Mouse (Mus musculus) kidney, embryonic 15.5 days (tissue): ENCODE results near the gene Hist1h1a. TPM values are rescaled to one million over a fixed set of nuclear protein-coding genes. Genes with fewer than 3 reads are reported as not detected.

Source experiments
- ATAC-seq: fragments of 200-750 bp; cut with Nextera tagmentation; replicated peaks from 2 replicates; pipeline ENCODE4 v1.8.0; 2017; ENCODE audit warnings: moderate TSS enrichment; ENCODE audit not compliant: low FRiP score
- H3K27ac ChIP-seq: fragments of 300-500 bp; sonication (generic); 2 replicates; pipeline ENCODE4 v1.5.1; 2015; ENCODE audit warnings: mild to moderate bottlenecking, inconsistent platforms
- H3K27me3 ChIP-seq: fragments of 300-500 bp; sonication (generic); 2 replicates; pipeline ENCODE4 v1.6.1; 2015; ENCODE audit warnings: inconsistent platforms
- H3K36me3 ChIP-seq: fragments of 300-500 bp; sonication (generic); 2 replicates; pipeline ENCODE4 v1.6.1; 2015; ENCODE audit warnings: inconsistent platforms
- H3K4me1 ChIP-seq: fragments of 300-500 bp; sonication (generic); 2 replicates; pipeline ENCODE4 v1.6.1; 2015; ENCODE audit warnings: inconsistent platforms
- H3K4me2 ChIP-seq: fragments of 300-500 bp; sonication (generic); 2 replicates; pipeline ENCODE4 v1.6.1; 2015; ENCODE audit warnings: moderate library complexity, mild to moderate bottlenecking, inconsistent platforms
- H3K4me3 ChIP-seq: fragments of 300-500 bp; sonication (generic); replicated peaks from 2 replicates; pipeline ENCODE4 v1.5.1; 2015; ENCODE audit warnings: mild to moderate bottlenecking, inconsistent platforms
- H3K9ac ChIP-seq: fragments of 300-500 bp; sonication (generic); 2 replicates; pipeline ENCODE4 v1.6.1; 2015; ENCODE audit warnings: mild to moderate bottlenecking, inconsistent platforms
- H3K9me3 ChIP-seq: fragments of 300-500 bp; sonication (generic); replicated peaks from 2 replicates; pipeline ENCODE4 v1.6.1; 2016; ENCODE audit warnings: inconsistent platforms
- WGBS: fragments of 180-500 bp; shearing (Covaris S2); methylation state at CpG from one replicate; pipeline ENCODE4 v1.1.7; 2015; ENCODE audit warnings: mixed read lengths; 5-methylcytosine and 5-hydroxymethylcytosine counted together
- microRNA-seq: library from miRNA; unstranded; fragments of <30 nt; microRNA quantifications from one replicate; pipeline ENCODE4, GENCODE M21; 2016
- polyA plus RNA-seq: library from polyadenylated mRNA; unstranded; fragments of >200 nt; fragmentation: Nextera tagmentation; extraction: Ambion mirVana; gene quantifications from 2 replicates; pipeline ENCODE4 v1.2.1, GENCODE M21; 2015

The Hist1h1a gene
- polyA plus RNA-seq, 1 experiment from 2014 or later, result 3.1 TPM

DNA sequence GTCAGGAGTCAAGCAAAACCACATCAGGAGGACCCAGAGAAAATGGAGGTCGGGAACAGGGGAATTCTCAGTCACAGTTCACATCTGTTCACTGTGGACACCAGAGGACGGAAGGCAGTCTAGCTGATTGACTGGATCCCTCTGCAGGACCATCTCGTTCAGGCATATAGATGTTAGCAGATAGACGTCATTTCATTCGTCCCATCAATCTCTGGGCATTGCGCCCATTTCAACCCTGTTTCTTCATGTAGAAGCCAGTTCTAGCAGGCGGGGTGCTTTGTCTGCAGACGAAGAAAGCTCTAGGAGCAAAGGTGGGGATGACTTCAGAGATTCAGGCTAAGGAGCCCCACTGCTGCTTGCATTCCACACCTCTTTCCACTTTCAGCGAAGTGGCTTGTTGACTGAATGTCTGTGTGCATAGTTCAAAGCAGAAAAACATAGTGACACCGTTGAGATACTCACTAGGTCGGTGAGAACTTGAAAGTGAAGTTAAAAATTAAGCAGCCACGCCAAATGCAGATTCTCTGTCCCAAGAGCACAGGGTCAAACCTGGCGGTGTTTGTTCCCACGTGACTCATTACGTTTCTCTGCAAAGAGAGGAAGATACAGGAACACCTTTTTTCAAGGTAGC is 43.1 kb downstream of the Hist1h1a start, which contains the start of gene Slc17a2:
Gene Slc17a2, plus strand, starts transcription at position 572 of the 631 bp plus-strand sequence.
- no peak for ATAC-seq
- Histone ChIP-seq H3K9ac (no peak within 1 kb of the TSS), H3K36me3 (no peaks in the 10 kb centered on the region), H3K9me3 (no peaks in the 10 kb centered on the region), H3K27ac (no peak within 1 kb of the TSS), H3K4me1 (no peaks in the 10 kb centered on the region), H3K27me3 (no peaks in the 10 kb centered on the region), H3K4me3 (no peak within 1 kb of the TSS), H3K4me2 (no peak within 1 kb of the TSS)
- 78% methylated on average over 15 of the region's 15 CpGs for WGBS

Small RNAs within 50 kb of the gene (microRNA-seq; reads per million reads assigned to microRNA genes)
- not detected for gene Gm44314
- gene Gm44484, result not detected

Other genes with a start within 250 kb of the Hist1h1a start
- 7.5 and 7.8 TPM in 2 replicates for gene Hist1h4h, start 232.6 kb upstream of the Hist1h1a start, polyA plus RNA-seq
- gene Hist1h2af, start 229.8 kb upstream of the Hist1h1a start, polyA plus RNA-seq, result 3.3 and 7.3 TPM in 2 replicates
- gene Hist1h3g, start 228.2 kb upstream of the Hist1h1a start, polyA plus RNA-seq, result 6.6 and 6.9 TPM in 2 replicates
- 0.91 and 1.1 TPM in 2 replicates for gene Hist1h2bh, start 220.3 kb upstream of the Hist1h1a start, polyA plus RNA-seq
- 0.86 and 1.3 TPM in 2 replicates for gene Hist1h3f, start 219.6 kb upstream of the Hist1h1a start, polyA plus RNA-seq
- 0.96 and 1.3 TPM in 2 replicates for gene Hist1h4f, start 212.0 kb upstream of the Hist1h1a start, polyA plus RNA-seq
- 0.66 and 0.67 TPM in 2 replicates for gene Hist1h1d, start 210.4 kb upstream of the Hist1h1a start, polyA plus RNA-seq
- 6.5 and 6.7 TPM in 2 replicates for gene Hist1h3e, start 201.3 kb upstream of the Hist1h1a start, polyA plus RNA-seq
- gene Hist1h2ae, start 192.4 kb upstream of the Hist1h1a start, polyA plus RNA-seq, result 84.7 and 118 TPM in 2 replicates
- gene Hist1h2bg, start 192.3 kb upstream of the Hist1h1a start, polyA plus RNA-seq, result 10.6 and 10.9 TPM in 2 replicates
- 6.0 and 6.9 TPM in 2 replicates for gene Hist1h2bf, start 189.5 kb upstream of the Hist1h1a start, polyA plus RNA-seq
- 3.6 TPM in 2 replicates for gene Hist1h2ad, start 189.3 kb upstream of the Hist1h1a start, polyA plus RNA-seq
- 6.5 and 7.5 TPM in 2 replicates for gene Hist1h3d, start 187.9 kb upstream of the Hist1h1a start, polyA plus RNA-seq
- 123 and 142 TPM in 2 replicates for gene Hist1h4d, start 182.1 kb upstream of the Hist1h1a start, polyA plus RNA-seq
- 3.1 and 3.7 TPM in 2 replicates for gene Hist1h2be, start 142.5 kb upstream of the Hist1h1a start, polyA plus RNA-seq
- 19.7 and 21.1 TPM in 2 replicates for gene Hist1h1e, start 141.1 kb upstream of the Hist1h1a start, polyA plus RNA-seq
- gene Hist1h2ac, start 79.7 kb upstream of the Hist1h1a start, polyA plus RNA-seq, result 1.3 and 1.5 TPM in 2 replicates
- 65.3 and 71.8 TPM in 2 replicates for gene Hist1h2bc, start 79.5 kb upstream of the Hist1h1a start, polyA plus RNA-seq
- gene Hist1h1t, start 67.9 kb upstream of the Hist1h1a start, polyA plus RNA-seq, result 0.31 TPM in 1 of 2 replicates, not detected in the other
- gene Hist1h4c, start 65.2 kb upstream of the Hist1h1a start, polyA plus RNA-seq, result 7.5 and 8.5 TPM in 2 replicates
- 6.4 and 7.7 TPM in 2 replicates for gene Hfe, start 52.8 kb upstream of the Hist1h1a start, polyA plus RNA-seq
- 24.1 and 27.2 TPM in 2 replicates for gene Hist1h1c, start 24.9 kb upstream of the Hist1h1a start, polyA plus RNA-seq
- 12.6 and 13.5 TPM in 2 replicates for gene Hist1h3c, start 18.1 kb upstream of the Hist1h1a start, polyA plus RNA-seq
- gene Hist1h2bb, start 16.9 kb upstream of the Hist1h1a start, polyA plus RNA-seq, result 3.8 and 4.5 TPM in 2 replicates
- gene Hist1h2ab, start 12.5 kb upstream of the Hist1h1a start, polyA plus RNA-seq, result 39.2 and 44.8 TPM in 2 replicates
- gene Hist1h3b, start 11.4 kb upstream of the Hist1h1a start, polyA plus RNA-seq, result 10.8 and 11.3 TPM in 2 replicates
- 5.4 and 6.4 TPM in 2 replicates for gene Hist1h4b, start 6.7 kb upstream of the Hist1h1a start, polyA plus RNA-seq
- gene Hist1h4a, start 2.4 kb upstream of the Hist1h1a start, polyA plus RNA-seq, result 0.35 TPM in 1 of 2 replicates, not detected in the other
- 8.0 and 9.4 TPM in 2 replicates for gene Hist1h3a, start 1.3 kb upstream of the Hist1h1a start, polyA plus RNA-seq
- not detected in 2 replicates for gene Trim38, start 6.2 kb downstream of the Hist1h1a start, polyA plus RNA-seq
- gene Slc17a2, start 43.3 kb downstream of the Hist1h1a start, polyA plus RNA-seq, result 0.10 and 0.12 TPM in 2 replicates
- gene Slc17a3, start 75.8 kb downstream of the Hist1h1a start, polyA plus RNA-seq, result 3.4 and 4.0 TPM in 2 replicates
- 9.3 TPM in 2 replicates for gene Slc17a1, start 104.1 kb downstream of the Hist1h1a start, polyA plus RNA-seq
- gene Slc17a4, start 151.3 kb downstream of the Hist1h1a start, polyA plus RNA-seq, result 2.7 and 2.9 TPM in 2 replicates
- gene Hist1h2ba, start 170.5 kb downstream of the Hist1h1a start, polyA plus RNA-seq, result not detected in 2 replicates
- not detected in 2 replicates for gene Hist1h2aa, start 170.8 kb downstream of the Hist1h1a start, polyA plus RNA-seq
- 0.23 and 0.60 TPM in 2 replicates for gene Scgn, start 227.5 kb downstream of the Hist1h1a start, polyA plus RNA-seq